Mouse (Mus musculus): ENCODE data around the gene Spdl1. TPM values are rescaled to one million over a fixed set of nuclear protein-coding genes. Genes with fewer than 3 reads are reported as not detected.
A peak's percentile ranks its signal among the peaks of the same experiment; 100 is the strongest.

The Spdl1 gene
- polyA plus RNA-seq, 1 experiment from 2014 or later: 11.4 TPM

GRCm38 (mm10) chr11:34773304-34773895, 60.0 kb downstream of the Spdl1 start:
- Histone ChIP-seq H3K27me3 (replicated peaks; ENCODE audit: control insufficient read depth, insufficient read depth, low read length) (no peaks in the 10 kb centered on the region), H3K36me3 (ENCODE audit: control insufficient read depth, insufficient read depth, low read length) (no peaks in the 10 kb centered on the region), H3K9ac (ENCODE audit: low read length) (no peak overlapping the region), H3K9me3 (replicated peaks; ENCODE audit: control insufficient read depth, low read length) (no peaks in the 10 kb centered on the region), H3K4me3 (ENCODE audit: low read depth, low read length) (no peak overlapping the region), H3K4me2 (ENCODE audit: low read length) (no peak overlapping the region), H3K27ac (ENCODE audit: low read depth, low read length) (no peak overlapping the region), H3K4me1 (ENCODE audit: control insufficient read depth, insufficient read depth, low read length) (no peaks in the 10 kb centered on the region)
- ATAC-seq: no peak
- no peak for DNase-seq (ENCODE audit: low spot score)
- whole genome bisulfite sequencing: 88% methylated on average over 9 of the region's 9 CpGs

- ATAC-seq (no peak), DNase-seq (ENCODE audit: low spot score) (peak; percentile 2)
- Histone ChIP-seq H3K9ac (ENCODE audit: low read length) (no peak overlapping the region), H3K27me3 (replicated peaks; ENCODE audit: control insufficient read depth, insufficient read depth, low read length) (no peaks in the 10 kb centered on the region), H3K4me2 (ENCODE audit: low read length) (no peak overlapping the region), H3K4me3 (ENCODE audit: low read depth, low read length) (no peak overlapping the region), H3K4me1 (ENCODE audit: control insufficient read depth, insufficient read depth, low read length) (no peaks in the 10 kb centered on the region), H3K36me3 (ENCODE audit: control insufficient read depth, insufficient read depth, low read length) (no peaks in the 10 kb centered on the region), H3K27ac (ENCODE audit: low read depth, low read length) (no peak overlapping the region), H3K9me3 (replicated peaks; ENCODE audit: control insufficient read depth, low read length) (no peaks in the 10 kb centered on the region)
- 82% methylated on average over 12 of the region's 12 CpGs for WGBS
These were observed 62.0 kb downstream of the Spdl1 start for GRCm38 (mm10) chr11:34771221-34771986.

- no peaks in the 10 kb centered on the region for H3K4me1 ChIP-seq (ENCODE audit: control insufficient read depth, insufficient read depth, low read length)
- peaks cover 4% of the 10 kb centered on the region; the same call in 1 of the 2 replicates for H3K9me3 ChIP-seq (replicated peaks; ENCODE audit: control insufficient read depth, low read length)
- ATAC-seq (no peak), DNase-seq (ENCODE audit: low spot score) (no peak)
- H3K27ac ChIP-seq (ENCODE audit: low read depth, low read length): no peak overlapping the region
- 78% methylated on average over 4 of the region's 4 CpGs for WGBS
- H3K9ac ChIP-seq (ENCODE audit: low read length): no peak overlapping the region
- no peaks in the 10 kb centered on the region for H3K27me3 ChIP-seq (replicated peaks; ENCODE audit: control insufficient read depth, insufficient read depth, low read length)
- no peaks in the 10 kb centered on the region for H3K36me3 ChIP-seq (ENCODE audit: control insufficient read depth, insufficient read depth, low read length)
- no peak overlapping the region for H3K4me2 ChIP-seq (ENCODE audit: low read length)
- no peak overlapping the region for H3K4me3 ChIP-seq (ENCODE audit: low read depth, low read length)
These were observed 62.8 kb downstream of the Spdl1 start for GRCm38 (mm10) chr11:34770666-34771065.

- Histone ChIP-seq H3K36me3 (ENCODE audit: control insufficient read depth, insufficient read depth, low read length) (no peaks in the 10 kb centered on the region), H3K4me3 (ENCODE audit: low read depth, low read length) (no peak overlapping the region), H3K27ac (ENCODE audit: low read depth, low read length) (no peak overlapping the region), H3K4me1 (ENCODE audit: control insufficient read depth, insufficient read depth, low read length) (no peaks in the 10 kb centered on the region), H3K4me2 (ENCODE audit: low read length) (no peak overlapping the region), H3K9ac (ENCODE audit: low read length) (no peak overlapping the region), H3K9me3 (replicated peaks; ENCODE audit: control insufficient read depth, low read length) (peaks cover 5% of the 10 kb centered on the region; the same call in 1 of the 2 replicates), H3K27me3 (replicated peaks; ENCODE audit: control insufficient read depth, insufficient read depth, low read length) (no peaks in the 10 kb centered on the region)
- WGBS: 85% methylated on average over 8 of the region's 8 CpGs
- no peak for DNase-seq (ENCODE audit: low spot score)
- no peak for ATAC-seq
These were observed 63.5 kb downstream of the Spdl1 start for GRCm38 (mm10) chr11:34769946-34770345.

DNA sequence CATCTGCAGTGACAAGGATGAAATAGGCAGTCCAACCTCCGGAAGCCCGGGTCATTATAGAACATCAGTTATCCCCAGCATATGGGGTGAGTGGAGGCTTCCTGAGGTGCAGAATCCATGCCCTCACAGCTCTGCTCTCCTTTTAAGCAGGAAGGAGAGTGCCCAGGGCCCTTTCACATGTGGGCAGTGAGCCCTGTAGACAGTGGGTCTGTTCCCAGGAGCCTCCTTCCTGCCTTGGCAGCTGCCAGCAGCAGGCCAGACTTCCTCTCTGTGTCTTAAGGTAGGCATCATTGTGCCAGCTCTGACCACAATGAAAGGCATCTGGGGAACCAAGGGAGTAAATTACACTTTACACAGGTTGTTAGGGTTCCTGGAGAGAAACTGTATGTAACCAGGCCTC, 64.0 kb downstream of the Spdl1 start:
- ATAC-seq (no peak), DNase-seq (ENCODE audit: low spot score) (no peak)
- no peaks in the 10 kb centered on the region for H3K36me3 ChIP-seq (ENCODE audit: control insufficient read depth, insufficient read depth, low read length)
- H3K4me1 ChIP-seq (ENCODE audit: control insufficient read depth, insufficient read depth, low read length): no peaks in the 10 kb centered on the region
- no peak overlapping the region for H3K4me3 ChIP-seq (ENCODE audit: low read depth, low read length)
- no peak overlapping the region for H3K27ac ChIP-seq (ENCODE audit: low read depth, low read length)
- H3K27me3 ChIP-seq (replicated peaks; ENCODE audit: control insufficient read depth, insufficient read depth, low read length): no peaks in the 10 kb centered on the region
- no peak overlapping the region for H3K4me2 ChIP-seq (ENCODE audit: low read length)
- peaks cover 5% of the 10 kb centered on the region; the same call in 1 of the 2 replicates for H3K9me3 ChIP-seq (replicated peaks; ENCODE audit: control insufficient read depth, low read length)
- 96% methylated on average over 2 of the region's 2 CpGs for WGBS
- H3K9ac ChIP-seq (ENCODE audit: low read length): no peak overlapping the region

GRCm38 (mm10) chr11:34763739-34764361, 69.6 kb downstream of the Spdl1 start:
- Histone ChIP-seq H3K27me3 (replicated peaks; ENCODE audit: control insufficient read depth, insufficient read depth, low read length) (no peaks in the 10 kb centered on the region), H3K4me2 (ENCODE audit: low read length) (no peak overlapping the region), H3K4me3 (ENCODE audit: low read depth, low read length) (no peak overlapping the region), H3K27ac (ENCODE audit: low read depth, low read length) (no peak overlapping the region), H3K9me3 (replicated peaks; ENCODE audit: control insufficient read depth, low read length) (peaks cover 5% of the 10 kb centered on the region; the same call in 1 of the 2 replicates), H3K9ac (ENCODE audit: low read length) (no peak overlapping the region), H3K36me3 (ENCODE audit: control insufficient read depth, insufficient read depth, low read length) (no peaks in the 10 kb centered on the region), H3K4me1 (ENCODE audit: control insufficient read depth, insufficient read depth, low read length) (no peaks in the 10 kb centered on the region)
- no peak for ATAC-seq
- no peak for DNase-seq (ENCODE audit: low spot score)
- WGBS: 87% methylated on average over 5 of the region's 5 CpGs

- WGBS: 82% methylated on average over 5 of the region's 5 CpGs
- ATAC-seq (no peak), DNase-seq (ENCODE audit: low spot score) (no peak)
- Histone ChIP-seq H3K4me1 (ENCODE audit: control insufficient read depth, insufficient read depth, low read length) (no peaks in the 10 kb centered on the region), H3K9me3 (replicated peaks; ENCODE audit: control insufficient read depth, low read length) (peaks cover 5% of the 10 kb centered on the region; the same call in 1 of the 2 replicates), H3K27me3 (replicated peaks; ENCODE audit: control insufficient read depth, insufficient read depth, low read length) (no peaks in the 10 kb centered on the region), H3K36me3 (ENCODE audit: control insufficient read depth, insufficient read depth, low read length) (no peaks in the 10 kb centered on the region), H3K9ac (ENCODE audit: low read length) (no peak overlapping the region), H3K4me3 (ENCODE audit: low read depth, low read length) (no peak overlapping the region), H3K27ac (ENCODE audit: low read depth, low read length) (no peak overlapping the region), H3K4me2 (ENCODE audit: low read length) (no peak overlapping the region)
These were observed 70.8 kb downstream of the Spdl1 start for GRCm38 (mm10) chr11:34762570-34763127.

DNA sequence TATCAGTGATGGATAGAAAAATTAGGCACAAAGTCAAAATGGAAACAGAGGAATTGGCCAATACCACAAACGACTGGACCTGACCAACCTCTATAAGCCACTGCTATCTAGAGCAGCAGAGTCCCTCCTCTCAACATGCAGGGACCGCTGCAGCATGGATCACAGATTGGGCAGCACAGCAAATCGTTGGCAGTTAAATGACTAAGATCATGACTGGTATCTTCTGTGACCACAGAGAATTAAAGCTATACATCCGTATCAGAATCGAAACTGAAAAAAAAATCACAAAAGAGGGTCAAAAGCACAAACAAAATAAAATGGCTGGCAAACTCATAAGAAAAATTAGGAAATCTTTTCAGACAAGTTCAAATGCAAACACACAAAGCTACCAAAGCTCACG, 71.3 kb downstream of the Spdl1 start:
- ATAC-seq (no peak), DNase-seq (ENCODE audit: low spot score) (no peak)
- Histone ChIP-seq H3K9ac (ENCODE audit: low read length) (no peak overlapping the region), H3K27ac (ENCODE audit: low read depth, low read length) (no peak overlapping the region), H3K4me1 (ENCODE audit: control insufficient read depth, insufficient read depth, low read length) (no peaks in the 10 kb centered on the region), H3K27me3 (replicated peaks; ENCODE audit: control insufficient read depth, insufficient read depth, low read length) (no peaks in the 10 kb centered on the region), H3K4me3 (ENCODE audit: low read depth, low read length) (no peak overlapping the region), H3K9me3 (replicated peaks; ENCODE audit: control insufficient read depth, low read length) (peaks cover 5% of the 10 kb centered on the region; the same call in 1 of the 2 replicates), H3K4me2 (ENCODE audit: low read length) (no peak overlapping the region), H3K36me3 (ENCODE audit: control insufficient read depth, insufficient read depth, low read length) (no peaks in the 10 kb centered on the region)
- 91% methylated on average over 6 of the region's 6 CpGs for WGBS
